Mouse (Mus musculus): Measurements from ENCODE around the gene Pcsk4.
A peak's percentile ranks its signal among the peaks of the same experiment; 100 is the strongest.

Gene Pcsk4

GRCm38 (mm10) chr10:80296824-80297223, 32.5 kb downstream of the Pcsk4 start:
- DNase-seq (ENCODE audit: low spot score): no peak

- DNase-seq (ENCODE audit: low spot score): peak; percentile 39
These were observed 33.5 kb downstream of the Pcsk4 start, which contains the start of gene Apc2 for GRCm38 (mm10) chr10:80295618-80296425. Gene Apc2 (plus strand): TSS chr10:80295977.

GRCm38 (mm10) chr10:80294788-80295303, 34.5 kb downstream of the Pcsk4 start:
- DNase-seq (ENCODE audit: low spot score): no peak

- no peak for DNase-seq (ENCODE audit: low spot score)
These were observed 35.0 kb downstream of the Pcsk4 start for GRCm38 (mm10) chr10:80294311-80294710.

- no peak for DNase-seq (ENCODE audit: low spot score)
These were observed 36.0 kb downstream of the Pcsk4 start for GRCm38 (mm10) chr10:80293325-80293724.

- DNase-seq (ENCODE audit: low spot score): peak; percentile 90
These were observed 36.8 kb downstream of the Pcsk4 start, which contains the start of gene Rps15 for GRCm38 (mm10) chr10:80292251-80293146. Gene Rps15 (plus strand): TSS chr10:80292453.

GRCm38 (mm10) chr10:80288657-80289056, 40.6 kb downstream of the Pcsk4 start:
- no peak for DNase-seq (ENCODE audit: low spot score)

GRCm38 (mm10) chr10:80288097-80288496, 41.2 kb downstream of the Pcsk4 start:
- DNase-seq (ENCODE audit: low spot score): no peak

- DNase-seq (ENCODE audit: low spot score): no peak
These were observed 43.9 kb downstream of the Pcsk4 start for GRCm38 (mm10) chr10:80285222-80286070.

- no peak for DNase-seq (ENCODE audit: low spot score)
These were observed 46.5 kb downstream of the Pcsk4 start for GRCm38 (mm10) chr10:80282481-80283441.

GRCm38 (mm10) chr10:80281921-80282371, 47.4 kb downstream of the Pcsk4 start:
- DNase-seq (ENCODE audit: low spot score): no peak

- no peak for DNase-seq (ENCODE audit: low spot score)
These were observed 48.0 kb downstream of the Pcsk4 start for GRCm38 (mm10) chr10:80281304-80281703.

GRCm38 (mm10) chr10:80279273-80279672, 50.0 kb downstream of the Pcsk4 start:
- DNase-seq (ENCODE audit: low spot score): no peak

GRCm38 (mm10) chr10:80278390-80278789, 50.9 kb downstream of the Pcsk4 start:
- no peak for DNase-seq (ENCODE audit: low spot score)

- no peak for DNase-seq (ENCODE audit: low spot score)
These were observed 53.1 kb downstream of the Pcsk4 start for GRCm38 (mm10) chr10:80276238-80276637.

GRCm38 (mm10) chr10:80273847-80274246, 55.5 kb downstream of the Pcsk4 start:
- no peak for DNase-seq (ENCODE audit: low spot score)

GRCm38 (mm10) chr10:80271870-80272585, 57.3 kb downstream of the Pcsk4 start:
- DNase-seq (ENCODE audit: low spot score): no peak
